Mouse (Mus musculus): ENCODE data around the gene Ift81. TPM values are rescaled to one million over a fixed set of nuclear protein-coding genes. Genes with fewer than 3 reads are reported as not detected.

Ift81 gene
- polyA plus RNA-seq, 1 experiment from 2014 or later = 41.8 TPM

DNA sequence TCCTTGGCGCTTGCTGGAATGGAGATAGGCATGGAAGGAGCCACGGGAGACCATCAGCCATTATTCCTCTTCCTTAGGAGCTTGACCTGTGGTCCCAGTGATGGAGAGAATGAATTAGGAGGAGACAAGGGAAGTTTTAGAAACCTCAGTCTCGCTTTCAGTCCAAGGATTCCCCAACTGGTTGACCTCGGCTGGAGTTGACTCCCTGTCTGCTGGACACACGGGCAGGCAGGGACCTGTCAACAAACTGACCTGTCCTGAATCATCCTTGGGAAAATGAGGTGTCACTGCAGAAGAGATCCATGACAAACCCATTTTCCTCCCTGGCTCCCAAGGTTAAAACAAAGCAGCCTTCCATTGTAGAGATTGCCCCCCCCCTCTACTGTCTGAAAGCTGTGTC is 97.4 kb downstream of the Ift81 start:
- Histone ChIP-seq H3K27me3 (no peaks in the 10 kb centered on the region), H3K4me1 (replicated peaks) (peaks cover 21% of the 10 kb centered on the region), H3K27ac (no peak overlapping the region), H3K9ac (replicated peaks) (no peak overlapping the region), H3K9me3 (no peaks in the 10 kb centered on the region), H3K4me2 (no peak overlapping the region), H3K36me3 (no peaks in the 10 kb centered on the region), H3K4me3 (replicated peaks) (no peak overlapping the region)
- no peak for ATAC-seq (ENCODE audit: insufficient number of reproducible peaks, insufficient read depth, low FRiP score, low TSS enrichment, low read depth)
- WGBS = 84% methylated on average over 5 of the region's 5 CpGs

DNA sequence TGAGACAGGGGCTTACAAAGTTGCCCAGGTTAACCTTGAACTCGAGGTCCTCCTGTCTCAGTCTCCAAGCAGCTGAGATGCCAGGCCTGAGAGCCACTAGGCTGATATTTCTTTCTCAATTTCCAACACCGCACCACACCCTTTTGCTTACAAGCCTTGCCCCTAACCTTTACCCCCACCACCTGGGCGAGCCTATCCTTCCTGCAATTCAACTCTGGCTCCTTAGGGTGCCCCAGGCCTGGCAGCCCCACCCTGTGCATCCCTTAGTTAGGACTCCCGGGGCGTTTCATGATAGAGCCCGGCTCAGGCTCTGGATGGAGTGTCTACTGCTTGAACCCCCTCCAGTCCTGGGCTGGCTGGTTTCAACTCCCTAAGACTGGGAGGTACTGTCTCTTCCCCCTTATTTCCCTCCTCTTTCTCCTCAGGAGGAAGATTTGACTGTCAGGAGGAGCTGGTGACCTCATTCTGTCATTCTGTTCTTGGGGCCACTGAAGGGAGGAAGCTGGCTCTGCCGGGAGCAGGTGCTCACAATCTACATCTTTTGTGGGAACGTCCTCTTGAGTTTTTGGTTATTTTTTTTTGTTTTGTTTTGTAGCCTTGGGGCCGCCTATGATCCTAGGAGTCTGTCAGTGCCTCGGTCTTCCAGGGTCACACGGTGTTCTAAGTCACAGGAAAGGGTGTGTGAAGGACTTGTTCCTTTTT is 98.1 kb downstream of the Ift81 start:
- H3K36me3 ChIP-seq = no peaks in the 10 kb centered on the region
- no peak overlapping the region for H3K9ac ChIP-seq (replicated peaks)
- no peaks in the 10 kb centered on the region for H3K27me3 ChIP-seq
- no peak overlapping the region for H3K27ac ChIP-seq
- H3K4me1 ChIP-seq (replicated peaks) = peaks cover 27% of the 10 kb centered on the region
- no peaks in the 10 kb centered on the region for H3K9me3 ChIP-seq
- ATAC-seq (ENCODE audit: insufficient number of reproducible peaks, insufficient read depth, low FRiP score, low TSS enrichment, low read depth) = no peak
- H3K4me3 ChIP-seq (replicated peaks) = no peak overlapping the region
- 79% methylated on average over 11 of the region's 11 CpGs for WGBS
- H3K4me2 ChIP-seq = no peak overlapping the region

DNA sequence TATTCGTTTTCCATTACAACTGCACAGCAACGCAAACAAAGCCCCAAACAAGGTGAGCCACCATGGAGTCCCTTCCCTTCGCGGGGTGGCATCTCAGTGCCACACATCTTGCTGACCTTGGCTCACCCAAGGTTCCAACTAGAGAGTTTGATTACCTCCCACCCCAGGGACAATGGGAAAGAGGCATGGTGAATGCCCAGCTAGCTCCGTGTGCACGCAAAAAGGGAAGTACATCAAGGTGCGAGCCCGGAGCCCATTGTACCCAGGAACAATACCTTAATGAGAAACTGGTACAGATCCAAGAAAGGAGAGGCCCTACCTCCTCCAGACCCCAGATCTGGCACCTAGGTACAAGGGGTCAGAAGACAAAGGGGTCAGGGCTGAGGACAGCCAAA is 100.2 kb downstream of the Ift81 start:
- no peak overlapping the region for H3K4me3 ChIP-seq (replicated peaks)
- H3K27me3 ChIP-seq = no peaks in the 10 kb centered on the region
- H3K27ac ChIP-seq = no peak overlapping the region
- peaks cover 39% of the 10 kb centered on the region for H3K4me1 ChIP-seq (replicated peaks)
- WGBS = 44% methylated on average over 8 of the region's 8 CpGs
- no peaks in the 10 kb centered on the region for H3K9me3 ChIP-seq
- no peak for ATAC-seq (ENCODE audit: insufficient number of reproducible peaks, insufficient read depth, low FRiP score, low TSS enrichment, low read depth)
- H3K4me2 ChIP-seq = peak overlapping the region; percentile 31; the same call in 1 of the 2 replicates
- H3K36me3 ChIP-seq = no peaks in the 10 kb centered on the region
- no peak overlapping the region for H3K9ac ChIP-seq (replicated peaks)

DNA sequence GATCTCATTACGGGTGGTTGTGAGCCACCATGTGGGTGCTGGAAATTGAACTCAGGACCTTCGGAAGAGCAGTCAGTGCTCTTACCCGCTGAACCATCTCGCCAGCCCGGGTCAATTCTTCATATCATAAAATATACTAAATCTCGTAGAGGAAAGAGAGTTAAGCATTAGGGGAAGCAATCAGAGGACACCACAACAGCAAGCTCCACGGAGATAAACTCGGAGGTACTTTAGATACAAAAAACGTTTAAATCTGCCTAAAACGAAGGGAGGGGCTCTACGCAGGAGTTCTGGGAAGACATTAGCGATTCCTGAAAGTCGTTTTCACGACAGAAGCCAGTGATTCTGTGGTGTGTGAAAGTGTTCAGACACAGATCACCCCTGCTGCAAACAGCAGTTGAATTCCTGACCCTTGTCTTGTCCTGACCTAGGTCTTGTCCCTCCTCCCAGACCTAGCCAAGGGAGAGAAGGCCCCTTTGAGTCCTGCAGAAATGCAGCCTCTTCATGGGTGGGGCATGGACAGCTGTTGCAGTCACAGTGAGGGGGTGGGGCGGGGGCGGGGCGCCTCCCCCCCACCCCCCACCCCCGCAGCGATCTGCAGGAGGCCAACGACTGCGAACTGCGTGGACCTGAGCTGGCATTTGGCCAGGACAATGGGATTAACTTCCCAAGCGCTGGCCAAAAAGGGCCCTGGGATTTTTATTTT is 100.7 kb downstream of the Ift81 start:
- Histone ChIP-seq H3K4me2 (peak overlapping the region; percentile 31), H3K27ac (no peak overlapping the region), H3K36me3 (no peaks in the 10 kb centered on the region), H3K9me3 (no peaks in the 10 kb centered on the region), H3K4me1 (replicated peaks) (peaks cover 34% of the 10 kb centered on the region), H3K9ac (replicated peaks) (no peak overlapping the region), H3K27me3 (no peaks in the 10 kb centered on the region), H3K4me3 (replicated peaks) (no peak overlapping the region)
- 45% methylated on average over 23 of the region's 23 CpGs for WGBS
- 0 out of 2 replicates have a peak, but pooled peaks have one; percentile 23 for ATAC-seq (ENCODE audit: insufficient number of reproducible peaks, insufficient read depth, low FRiP score, low TSS enrichment, low read depth)

DNA sequence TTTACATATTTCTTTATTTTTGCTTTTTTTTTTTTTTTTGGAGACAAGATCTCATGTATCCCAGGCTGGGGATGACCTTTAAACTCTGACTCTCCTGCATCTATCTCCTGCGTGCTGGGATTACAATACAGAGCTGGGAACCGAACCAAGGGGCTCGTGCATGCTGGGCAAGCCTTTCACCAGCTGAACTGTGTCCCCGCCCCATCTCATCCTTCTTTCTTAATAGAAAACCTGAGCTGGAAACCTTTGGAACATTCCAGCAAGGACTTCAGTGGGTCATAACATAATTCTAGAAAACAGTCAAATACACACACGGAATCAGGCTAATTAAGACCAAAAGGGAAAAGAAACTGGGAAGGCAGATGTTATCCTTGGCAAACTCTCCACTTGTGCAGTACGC is 102.3 kb downstream of the Ift81 start:
- Histone ChIP-seq H3K4me1 (replicated peaks) (peaks cover 29% of the 10 kb centered on the region), H3K9me3 (no peaks in the 10 kb centered on the region), H3K36me3 (no peaks in the 10 kb centered on the region), H3K27ac (no peak overlapping the region), H3K4me2 (no peak overlapping the region), H3K27me3 (no peaks in the 10 kb centered on the region), H3K4me3 (replicated peaks) (no peak overlapping the region), H3K9ac (replicated peaks) (no peak overlapping the region)
- WGBS = 78% methylated on average over 6 of the region's 6 CpGs
- no peak for ATAC-seq (ENCODE audit: insufficient number of reproducible peaks, insufficient read depth, low FRiP score, low TSS enrichment, low read depth)

DNA sequence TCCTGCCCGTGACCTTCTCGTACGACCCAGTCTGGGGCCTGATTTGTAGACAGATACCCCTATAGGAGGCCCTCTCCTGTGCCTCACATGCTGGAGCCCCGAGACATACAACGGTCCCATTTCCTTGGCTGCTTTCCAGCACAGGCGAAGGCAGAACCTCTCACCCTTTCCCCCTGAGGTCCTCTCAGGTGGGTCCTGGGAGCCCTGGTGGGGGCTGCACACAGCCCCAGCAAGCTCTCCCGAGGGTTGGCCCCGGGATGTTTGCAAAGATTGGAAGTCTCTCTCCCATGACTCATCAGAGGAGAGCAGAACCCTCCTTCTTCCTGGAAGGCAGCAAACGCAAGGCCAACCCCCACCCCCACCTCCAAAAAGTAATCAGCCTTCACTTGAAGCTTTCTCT is 102.9 kb downstream of the Ift81 start:
- peaks cover 2% of the 10 kb centered on the region; the same call in 1 of the 2 replicates for H3K9me3 ChIP-seq
- no peaks in the 10 kb centered on the region for H3K36me3 ChIP-seq
- H3K4me2 ChIP-seq = no peak overlapping the region
- H3K4me3 ChIP-seq (replicated peaks) = no peak overlapping the region
- no peak overlapping the region for H3K27ac ChIP-seq
- no peak overlapping the region for H3K9ac ChIP-seq (replicated peaks)
- no peaks in the 10 kb centered on the region for H3K27me3 ChIP-seq
- 64% methylated on average over 9 of the region's 9 CpGs for WGBS
- H3K4me1 ChIP-seq (replicated peaks) = peaks cover 29% of the 10 kb centered on the region
- no peak for ATAC-seq (ENCODE audit: insufficient number of reproducible peaks, insufficient read depth, low FRiP score, low TSS enrichment, low read depth)

DNA sequence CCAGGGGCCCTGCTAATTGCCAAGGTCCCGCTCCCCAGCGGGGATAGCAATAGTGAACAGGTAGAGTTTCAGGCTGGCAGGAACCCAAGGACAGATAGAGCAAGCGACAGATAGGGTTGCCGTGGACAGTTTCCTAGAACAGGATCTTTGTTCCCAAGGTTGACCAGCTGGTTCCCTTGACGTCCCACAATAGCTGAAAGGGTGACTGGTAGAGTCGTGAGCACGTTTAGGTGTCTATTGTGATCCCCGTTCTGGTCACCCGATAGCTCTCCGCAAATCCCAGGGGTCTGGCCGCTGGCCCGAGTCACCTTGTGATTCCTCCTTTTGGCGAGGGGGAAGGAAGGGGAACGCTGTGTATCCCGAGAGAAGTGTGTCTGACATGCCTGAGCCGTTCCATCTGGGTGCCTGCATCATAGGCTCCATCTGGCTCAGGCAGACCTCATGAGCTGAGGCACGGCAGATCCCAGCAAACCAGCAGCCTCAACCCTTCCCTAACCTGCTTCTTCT is 103.6 kb downstream of the Ift81 start:
- Histone ChIP-seq H3K27ac (no peak overlapping the region), H3K9ac (replicated peaks) (no peak overlapping the region), H3K4me3 (replicated peaks) (no peak overlapping the region), H3K36me3 (no peaks in the 10 kb centered on the region), H3K4me1 (replicated peaks) (peaks cover 29% of the 10 kb centered on the region), H3K9me3 (peaks cover 3% of the 10 kb centered on the region; the same call in 1 of the 2 replicates), H3K4me2 (no peak overlapping the region), H3K27me3 (no peaks in the 10 kb centered on the region)
- WGBS = 66% methylated on average over 17 of the region's 17 CpGs
- ATAC-seq (ENCODE audit: insufficient number of reproducible peaks, insufficient read depth, low FRiP score, low TSS enrichment, low read depth) = no peak

DNA sequence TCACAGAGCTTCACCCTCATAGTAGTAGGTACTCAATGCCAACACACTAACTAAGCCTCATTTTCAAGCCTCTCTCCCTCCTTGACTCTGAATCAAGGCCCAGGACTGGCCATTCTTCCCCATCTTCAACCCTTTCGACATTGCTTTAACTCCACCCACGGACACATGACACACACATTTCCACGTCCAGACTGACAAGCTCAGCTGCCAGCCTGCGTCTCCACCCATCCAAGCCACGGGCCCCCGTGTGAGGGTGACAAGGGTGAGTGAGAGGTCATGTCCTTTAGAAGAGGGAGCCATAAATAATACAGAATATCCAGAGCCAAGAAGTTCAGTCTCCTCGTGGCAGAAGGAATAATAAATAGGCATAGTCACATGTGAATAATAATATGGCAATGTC is 104.7 kb downstream of the Ift81 start:
- H3K4me2 ChIP-seq = no peak overlapping the region
- no peak overlapping the region for H3K4me3 ChIP-seq (replicated peaks)
- H3K27ac ChIP-seq = no peak overlapping the region
- H3K9me3 ChIP-seq = peaks cover 3% of the 10 kb centered on the region; the same call in 1 of the 2 replicates
- H3K27me3 ChIP-seq = no peaks in the 10 kb centered on the region
- no peaks in the 10 kb centered on the region for H3K36me3 ChIP-seq
- WGBS = 44% methylated on average over 7 of the region's 7 CpGs
- no peak for ATAC-seq (ENCODE audit: insufficient number of reproducible peaks, insufficient read depth, low FRiP score, low TSS enrichment, low read depth)
- peaks cover 29% of the 10 kb centered on the region for H3K4me1 ChIP-seq (replicated peaks)
- no peak overlapping the region for H3K9ac ChIP-seq (replicated peaks)

DNA sequence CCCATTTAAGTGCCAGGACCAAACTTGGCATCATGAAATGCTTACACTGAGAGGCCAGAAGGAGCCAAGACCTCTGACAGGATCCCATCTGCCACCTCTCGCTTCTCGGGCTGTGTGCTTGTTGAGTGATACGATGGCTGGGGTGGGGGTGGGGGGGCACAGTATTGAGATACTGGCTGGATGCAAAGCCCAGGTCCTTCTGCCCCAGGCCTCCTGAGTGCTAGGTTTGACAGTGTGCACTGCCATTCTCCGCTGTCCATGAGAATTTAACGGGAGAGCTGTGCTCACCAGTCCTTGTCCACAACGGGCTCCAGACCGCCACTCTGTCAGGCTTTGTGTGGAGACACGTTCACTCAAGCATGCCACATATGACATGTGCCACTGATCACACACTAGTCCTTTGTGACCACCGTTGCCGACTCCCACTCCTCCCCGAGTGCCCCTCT is 105.4 kb downstream of the Ift81 start:
- Histone ChIP-seq H3K36me3 (no peaks in the 10 kb centered on the region), H3K9me3 (peaks cover 3% of the 10 kb centered on the region; the same call in 1 of the 2 replicates), H3K4me1 (replicated peaks) (peaks cover 24% of the 10 kb centered on the region), H3K27ac (no peak overlapping the region), H3K9ac (replicated peaks) (no peak overlapping the region), H3K27me3 (no peaks in the 10 kb centered on the region), H3K4me2 (no peak overlapping the region), H3K4me3 (replicated peaks) (no peak overlapping the region)
- WGBS = 94% methylated on average over 11 of the region's 11 CpGs
- no peak for ATAC-seq (ENCODE audit: insufficient number of reproducible peaks, insufficient read depth, low FRiP score, low TSS enrichment, low read depth)

DNA sequence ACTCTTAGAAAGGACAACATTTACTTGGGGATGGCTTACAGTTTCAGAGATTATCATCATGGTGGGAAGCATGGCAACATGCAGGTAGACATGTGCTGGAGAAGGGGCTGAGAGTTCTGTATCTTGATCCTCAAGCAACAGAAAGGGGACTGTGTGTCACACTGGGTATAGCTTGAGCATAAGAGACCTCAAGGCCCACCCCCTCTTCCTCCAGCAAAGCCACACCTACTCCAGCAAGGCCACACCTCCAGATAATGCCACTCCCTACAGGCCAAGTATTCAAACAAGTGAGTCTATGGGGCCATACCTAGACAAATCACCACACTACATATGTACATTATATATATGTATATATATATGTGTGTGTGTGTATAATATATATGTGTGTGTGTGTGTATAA is 106.9 kb downstream of the Ift81 start:
- no peak overlapping the region for H3K4me3 ChIP-seq (replicated peaks)

DNA sequence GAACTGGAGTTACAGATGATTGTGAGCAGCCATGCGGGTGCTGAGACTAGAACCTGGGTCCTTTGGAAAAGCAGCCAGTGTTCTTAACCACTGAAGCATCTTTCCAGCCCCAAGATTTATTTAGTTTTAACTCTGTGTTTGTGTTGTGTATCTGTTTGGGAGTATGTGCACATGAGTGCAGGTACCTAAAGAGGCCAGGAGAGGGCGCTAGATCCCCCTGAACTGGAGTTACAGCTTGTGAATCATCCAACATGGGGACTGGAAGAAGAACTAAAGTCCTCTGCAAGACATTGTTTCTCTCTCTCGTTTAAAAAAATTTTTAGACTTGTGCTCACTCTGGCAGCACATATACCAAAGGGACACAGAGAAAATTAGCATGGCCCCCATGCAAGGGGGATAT is 107.9 kb downstream of the Ift81 start:
- Histone ChIP-seq H3K4me1 (replicated peaks) (peaks cover 26% of the 10 kb centered on the region), H3K4me2 (no peak overlapping the region), H3K36me3 (no peaks in the 10 kb centered on the region), H3K9me3 (peaks cover 3% of the 10 kb centered on the region; the same call in 1 of the 2 replicates), H3K27ac (no peak overlapping the region), H3K9ac (replicated peaks) (no peak overlapping the region), H3K4me3 (replicated peaks) (no peak overlapping the region), H3K27me3 (no peaks in the 10 kb centered on the region)
- WGBS = 83% methylated on average over 3 of the region's 3 CpGs
- ATAC-seq (ENCODE audit: insufficient number of reproducible peaks, insufficient read depth, low FRiP score, low TSS enrichment, low read depth) = no peak

More for the DNA sequence above, 106.9 kb downstream of the Ift81 start:
- Histone ChIP-seq H3K4me2 (no peak overlapping the region), H3K9ac (replicated peaks) (no peak overlapping the region), H3K9me3 (peaks cover 3% of the 10 kb centered on the region; the same call in 1 of the 2 replicates), H3K27ac (no peak overlapping the region), H3K27me3 (no peaks in the 10 kb centered on the region), H3K4me1 (replicated peaks) (peaks cover 28% of the 10 kb centered on the region), H3K36me3 (no peaks in the 10 kb centered on the region)
- no peak for ATAC-seq (ENCODE audit: insufficient number of reproducible peaks, insufficient read depth, low FRiP score, low TSS enrichment, low read depth)

All from limb, embryonic 12.5 days (tissue).